Mouse (Mus musculus): ENCODE results near the gene Adm2.

Adm2 gene

DNA sequence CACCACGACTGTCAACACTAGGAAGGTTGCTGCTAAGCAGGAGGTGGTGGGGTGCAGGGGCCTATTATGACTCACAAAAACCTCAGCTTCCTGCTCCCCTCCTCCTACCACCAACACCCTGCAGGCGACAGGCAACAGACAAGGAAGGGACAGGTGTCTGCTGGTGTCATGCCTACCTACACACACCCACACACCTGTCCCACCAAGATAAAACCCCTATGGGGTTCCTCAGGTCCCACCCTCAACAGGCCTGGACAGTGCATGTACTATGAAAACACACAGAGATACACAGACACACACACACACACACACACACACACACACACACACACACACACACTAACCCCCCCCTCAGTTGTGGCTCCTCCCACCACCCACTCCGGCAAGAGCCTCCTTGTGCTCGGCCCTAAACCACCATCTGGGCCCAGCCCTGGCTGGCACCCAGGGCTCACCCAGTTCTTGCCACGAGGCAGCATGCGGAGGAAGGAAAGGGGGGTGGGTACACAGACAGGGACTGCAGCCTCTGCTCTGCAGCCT, 12.5 kb upstream of the Adm2 start:
- in situ Hi-C loops (cut with MboI, MseI): no loop called here

- in situ Hi-C loops (cut with MboI, MseI): no loop called here
Observed at GRCm38 (mm10) chr15:89313359-89313758, 9.2 kb upstream of the Adm2 start.

- in situ Hi-C loops (cut with MboI, MseI): no loop called here
Observed at GRCm38 (mm10) chr15:89314107-89314506, 8.4 kb upstream of the Adm2 start.

GRCm38 (mm10) chr15:89314511-89315189, 7.9 kb upstream of the Adm2 start:
- in situ Hi-C loops (cut with MboI, MseI): no loop called here

- in situ Hi-C loops (cut with MboI, MseI): no loop called here
Observed at GRCm38 (mm10) chr15:89315190-89315731, 7.3 kb upstream of the Adm2 start, which contains the start of gene Sbf1. Sbf1 (minus strand) TSS chr15:89315311.

- in situ Hi-C loops (cut with MboI, MseI): no loop called here
Observed at GRCm38 (mm10) chr15:89316146-89316545, 6.4 kb upstream of the Adm2 start.

DNA sequence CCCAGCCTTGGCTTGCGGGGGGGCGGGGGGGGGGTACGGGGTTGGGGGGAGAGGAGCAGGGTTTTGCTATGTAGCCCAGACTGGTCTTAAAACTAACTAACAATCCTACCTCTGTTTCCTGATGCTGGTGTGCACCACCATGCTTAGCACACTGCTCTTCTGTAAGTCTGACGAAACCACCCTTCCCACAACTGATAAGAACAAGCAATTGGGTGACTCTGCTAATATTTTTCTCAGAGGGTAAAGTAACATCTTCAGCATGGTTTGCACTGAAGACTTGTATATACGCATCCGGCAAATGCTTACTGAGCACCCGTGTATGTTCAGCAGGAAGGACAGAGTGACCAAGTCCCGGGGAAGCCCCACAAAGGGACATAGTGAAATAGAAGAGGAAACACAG, 1.3 kb upstream of the Adm2 start:
- in situ Hi-C loops (cut with MboI, MseI): no loop called here

- in situ Hi-C loops (cut with MboI, MseI): no loop called here
Observed at GRCm38 (mm10) chr15:89323656-89324055, 1.1 kb downstream of the Adm2 start.

GRCm38 (mm10) chr15:89326441-89326840, 3.9 kb downstream of the Adm2 start:
- in situ Hi-C loops (cut with MboI, MseI): no loop called here

GRCm38 (mm10) chr15:89334271-89334670, 11.8 kb downstream of the Adm2 start, which contains the start of gene Miox:
Miox (plus strand) TSS chr15:89334398.
- in situ Hi-C loops (cut with MboI, MseI): no loop called here

DNA sequence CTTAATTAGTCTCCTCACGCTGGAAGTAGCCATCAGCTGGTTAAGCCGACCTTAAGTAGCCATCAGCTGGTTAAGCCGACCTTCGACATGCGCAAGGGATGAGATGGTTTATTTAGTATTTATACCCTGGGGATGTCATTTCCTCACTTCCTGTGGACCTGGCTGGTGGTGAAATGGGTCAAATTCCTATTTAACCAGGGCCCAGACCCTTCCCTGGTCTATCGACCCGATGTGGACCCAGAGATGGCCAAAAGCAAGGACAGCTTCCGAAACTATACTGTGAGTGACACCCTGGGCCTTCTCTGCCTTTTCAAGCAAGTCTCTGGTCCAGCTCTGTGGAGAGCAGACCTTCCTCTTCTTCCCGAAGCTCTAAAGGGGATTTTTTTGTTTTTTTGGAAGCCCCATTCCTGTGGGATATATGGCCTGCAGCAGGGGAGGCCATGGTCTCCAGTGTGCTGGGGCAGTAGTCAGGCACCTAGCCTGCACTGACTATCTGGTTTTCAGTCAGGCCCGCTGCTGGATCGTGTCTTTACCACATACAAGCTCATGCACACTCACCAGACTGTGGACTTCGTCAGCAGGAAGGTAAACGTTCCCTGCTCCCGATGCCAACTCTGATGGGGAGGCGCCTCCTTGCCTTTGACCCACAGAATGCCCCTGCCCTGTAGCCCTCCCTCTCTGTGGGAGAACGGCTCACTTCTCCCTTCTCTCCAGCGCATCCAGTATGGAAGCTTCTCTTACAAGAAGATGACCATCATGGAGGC, 12.4 kb downstream of the Adm2 start:
- in situ Hi-C loops (cut with MboI, MseI): no loop called here

- in situ Hi-C loops (cut with MboI, MseI): no loop called here
Observed at GRCm38 (mm10) chr15:89336422-89336821, 13.9 kb downstream of the Adm2 start.

DNA sequence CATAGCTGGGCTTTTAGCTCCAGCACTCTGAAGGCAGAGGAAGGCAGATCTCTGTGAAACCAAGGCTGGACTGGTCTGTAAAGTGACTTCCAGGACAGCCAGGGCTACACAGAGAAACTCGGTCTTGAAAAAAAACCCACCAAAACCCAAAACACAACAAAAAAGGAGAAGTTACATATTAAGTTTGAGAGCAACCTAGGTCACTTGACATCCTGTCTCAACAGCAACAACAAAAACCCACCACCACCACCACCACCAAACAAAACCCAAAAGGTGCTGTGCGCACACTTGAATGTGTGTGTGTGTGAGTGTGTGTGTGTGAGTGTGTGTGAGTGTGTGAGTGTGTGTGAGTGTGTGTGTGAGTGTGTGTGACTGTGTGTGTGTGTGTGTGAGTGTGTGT, 17.2 kb downstream of the Adm2 start:
- in situ Hi-C loops (cut with MboI, MseI): no loop called here

DNA sequence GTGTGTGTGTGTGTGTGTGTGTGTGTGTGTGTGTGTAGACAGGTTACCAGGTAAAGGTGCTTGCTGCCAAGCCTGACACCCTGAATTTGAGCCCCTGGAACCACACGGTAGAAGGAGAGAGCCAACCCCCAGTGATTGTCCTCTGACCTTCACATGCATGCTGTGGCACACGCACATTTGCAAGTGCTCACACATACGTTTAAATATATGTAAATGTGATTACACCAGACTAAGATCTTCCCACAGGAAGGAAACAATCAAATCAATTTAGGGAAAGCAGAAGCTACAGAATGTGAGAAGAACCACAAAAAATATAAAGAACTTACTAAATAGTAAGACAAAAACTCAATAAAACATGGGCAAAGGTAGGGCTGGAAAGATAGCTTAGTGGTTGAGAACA, 17.6 kb downstream of the Adm2 start:
- in situ Hi-C loops (cut with MboI, MseI): no loop called here

- in situ Hi-C loops (cut with MboI, MseI): no loop called here
Observed at GRCm38 (mm10) chr15:89341678-89342077, 19.2 kb downstream of the Adm2 start.

- in situ Hi-C loops (cut with MboI, MseI): no loop called here
Observed at GRCm38 (mm10) chr15:89343325-89343724, 20.8 kb downstream of the Adm2 start.

DNA sequence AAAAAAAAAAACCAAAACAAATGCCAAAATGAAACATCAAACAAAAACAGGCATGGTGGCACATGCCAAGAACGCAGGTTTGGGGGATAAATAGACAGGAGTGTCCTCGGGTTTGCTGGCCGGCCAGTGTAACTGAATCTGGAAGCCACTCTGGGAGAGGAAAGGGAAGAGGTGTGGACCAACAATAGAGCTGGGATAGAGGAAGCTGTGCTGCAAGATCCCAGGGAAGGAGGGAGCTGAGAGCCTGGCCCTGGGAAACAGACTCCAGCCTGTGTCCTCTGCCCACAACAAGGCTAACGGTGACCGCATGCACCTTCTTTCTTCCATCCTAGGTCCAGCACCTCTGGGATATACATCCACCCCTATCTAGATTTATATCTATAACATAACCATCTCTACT, 27.9 kb downstream of the Adm2 start:
- in situ Hi-C loops (cut with MboI, MseI): no loop called here

- in situ Hi-C loops (cut with MboI, MseI): no loop called here
Observed at GRCm38 (mm10) chr15:89351302-89351701, 28.8 kb downstream of the Adm2 start.

- in situ Hi-C loops (cut with MboI, MseI): no loop called here
Observed at GRCm38 (mm10) chr15:89352054-89352453, 29.5 kb downstream of the Adm2 start.

DNA sequence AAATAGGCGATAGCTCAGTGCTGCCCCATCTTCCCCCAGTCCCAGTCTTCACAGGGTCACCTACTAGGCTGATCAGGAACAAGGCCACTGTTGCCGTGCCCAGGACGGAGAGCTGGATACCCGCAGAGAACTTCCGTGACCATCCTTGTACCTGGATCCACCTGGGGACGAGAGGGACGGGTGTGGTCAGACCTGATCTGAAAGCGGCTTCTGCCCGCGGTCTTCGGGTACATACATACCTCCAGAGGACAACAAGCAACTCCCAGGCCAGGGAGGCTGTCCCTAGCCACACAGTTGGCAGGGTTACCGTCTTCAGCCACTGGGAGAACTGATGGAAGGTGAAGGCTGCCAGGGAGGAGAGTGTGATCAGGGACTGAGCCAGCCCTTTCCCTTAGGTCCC, 30.3 kb downstream of the Adm2 start:
- in situ Hi-C loops (cut with MboI, MseI): no loop called here

DNA sequence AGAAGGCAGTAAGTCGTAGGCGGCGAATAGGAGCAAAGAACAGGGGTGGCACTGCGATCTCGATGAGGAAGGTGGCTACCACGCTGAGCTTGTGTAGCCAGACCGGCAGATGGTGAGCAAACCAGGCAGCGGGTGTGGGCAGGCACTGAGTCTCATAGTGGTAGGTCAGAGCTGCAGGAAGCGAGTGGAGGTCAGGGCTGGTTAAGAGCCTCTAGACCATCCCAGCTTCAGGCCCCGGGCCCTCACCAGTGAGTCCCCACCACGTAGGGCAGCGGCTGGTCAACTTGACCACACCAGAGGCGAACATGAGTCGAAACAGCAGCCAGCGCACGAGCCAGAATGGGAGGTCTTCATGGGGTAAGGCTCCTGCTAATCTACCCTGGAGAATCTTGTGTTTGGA, 31.3 kb downstream of the Adm2 start:
- in situ Hi-C loops (cut with MboI, MseI): no loop called here

- in situ Hi-C loops (cut with MboI, MseI): no loop called here
Observed at GRCm38 (mm10) chr15:89354455-89354854, 31.9 kb downstream of the Adm2 start.
